Mouse (Mus musculus) retina, postnatal 7 days (tissue): ENCODE results near the gene Eml6.
A peak's percentile ranks its signal among the peaks of the same experiment; 100 is the strongest.
"Not testable (repeated sequence)": the region's sequence is repeated elsewhere in the genome, so short reads cannot be mapped to it uniquely, and the experiment has no call there.

Experiments used
- DNase-seq: peaks from one replicate; pipeline ENCODE4 v3.0.0-alpha.2; 2012; ENCODE audit warnings: low read depth, low spot score

Gene Eml6

GRCm38 (mm10) chr11:29788921-29789638 is 236.8 kb downstream of the Eml6 start:
- peak; percentile 20 for DNase-seq

- no peak for DNase-seq
Observed at GRCm38 (mm10) chr11:29788499-29788898, 237.3 kb downstream of the Eml6 start.

DNA sequence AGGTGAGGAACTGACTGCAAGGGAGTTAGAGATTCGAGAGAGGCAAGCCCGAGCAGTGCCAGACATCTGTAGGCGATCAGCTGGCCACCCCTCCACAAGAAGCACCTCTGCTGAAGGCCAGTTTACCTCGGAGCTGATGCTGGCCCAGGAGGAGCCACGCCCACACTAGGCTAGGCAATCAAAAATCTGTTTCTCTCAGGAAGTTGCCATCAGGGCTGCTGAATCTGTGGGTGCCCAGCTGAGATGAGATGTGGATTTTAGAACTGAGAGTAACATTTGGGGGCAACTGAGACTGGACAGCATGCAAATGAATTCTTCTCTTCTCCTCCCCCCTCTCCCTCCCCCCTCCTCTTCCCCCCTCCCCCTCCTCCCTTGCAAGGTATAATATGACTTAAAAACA is 238.4 kb downstream of the Eml6 start:
- no peak for DNase-seq

- DNase-seq = no peak
Observed at GRCm38 (mm10) chr11:29786583-29787219, 239.1 kb downstream of the Eml6 start.

GRCm38 (mm10) chr11:29779409-29780026 is 246.3 kb downstream of the Eml6 start:
- no peak for DNase-seq

GRCm38 (mm10) chr11:29778936-29779335 is 246.9 kb downstream of the Eml6 start:
- DNase-seq = no peak

DNA sequence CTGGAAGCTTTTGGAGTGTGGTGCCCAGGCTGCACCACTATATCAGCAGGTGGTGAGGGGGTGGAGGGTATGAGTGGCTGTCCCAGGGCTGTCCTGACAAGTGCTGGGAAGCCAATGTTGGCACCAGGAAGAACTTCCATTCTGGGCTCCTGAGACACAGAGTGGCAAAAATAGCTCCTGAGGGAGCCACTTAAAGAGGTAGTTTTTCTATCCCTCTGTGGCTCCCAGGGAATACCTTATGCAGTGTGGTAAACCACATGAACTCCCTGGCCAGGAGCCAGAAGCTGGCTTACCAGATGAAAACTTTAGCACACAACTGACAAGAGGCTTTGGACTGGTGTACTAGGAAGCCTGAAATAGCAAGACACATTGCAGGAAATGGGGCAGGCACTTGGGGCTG is 247.9 kb downstream of the Eml6 start:
- no peak for DNase-seq

DNA sequence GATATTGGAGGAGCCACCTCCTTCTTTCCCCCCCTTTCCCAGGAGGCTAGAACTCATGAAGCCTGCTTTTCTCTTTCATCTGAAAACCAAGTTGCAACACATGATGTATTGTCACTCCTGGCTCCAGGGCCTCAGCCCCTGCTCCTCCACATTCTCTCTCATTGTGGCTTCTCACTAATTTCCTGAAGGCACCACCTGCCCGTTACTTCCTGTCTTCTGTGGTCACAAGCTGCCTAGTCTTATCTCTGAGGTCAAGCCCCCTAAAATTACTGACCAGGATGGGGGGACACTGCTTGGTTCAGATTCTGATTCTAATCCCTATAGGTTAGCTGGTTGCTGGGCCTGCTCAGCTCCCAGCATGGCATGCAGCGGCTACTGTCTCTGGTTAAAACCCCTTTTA is 251.1 kb downstream of the Eml6 start:
- DNase-seq = no peak

- peak; percentile 30 for DNase-seq
Observed at GRCm38 (mm10) chr11:29774296-29774695, 251.5 kb downstream of the Eml6 start.

DNA sequence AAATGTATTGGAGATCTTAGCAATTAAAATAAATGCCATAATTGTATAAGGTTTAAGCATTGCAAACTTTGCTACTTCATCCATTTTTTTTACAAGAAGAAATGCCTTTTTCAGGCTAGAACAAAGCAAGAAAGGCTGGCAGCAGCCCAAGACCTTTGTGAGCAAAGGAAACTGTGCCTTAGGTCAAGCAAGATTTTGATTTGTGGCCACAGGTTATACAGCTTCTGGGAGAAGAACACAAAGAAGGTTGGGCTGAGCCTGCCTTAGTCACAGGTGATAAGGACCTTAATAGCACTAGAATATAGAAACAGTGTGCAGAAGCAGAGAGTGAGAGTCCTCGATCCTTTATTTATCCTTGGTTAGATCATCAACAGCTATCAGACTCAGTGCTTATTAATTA is 253.6 kb downstream of the Eml6 start:
- DNase-seq = no peak

DNA sequence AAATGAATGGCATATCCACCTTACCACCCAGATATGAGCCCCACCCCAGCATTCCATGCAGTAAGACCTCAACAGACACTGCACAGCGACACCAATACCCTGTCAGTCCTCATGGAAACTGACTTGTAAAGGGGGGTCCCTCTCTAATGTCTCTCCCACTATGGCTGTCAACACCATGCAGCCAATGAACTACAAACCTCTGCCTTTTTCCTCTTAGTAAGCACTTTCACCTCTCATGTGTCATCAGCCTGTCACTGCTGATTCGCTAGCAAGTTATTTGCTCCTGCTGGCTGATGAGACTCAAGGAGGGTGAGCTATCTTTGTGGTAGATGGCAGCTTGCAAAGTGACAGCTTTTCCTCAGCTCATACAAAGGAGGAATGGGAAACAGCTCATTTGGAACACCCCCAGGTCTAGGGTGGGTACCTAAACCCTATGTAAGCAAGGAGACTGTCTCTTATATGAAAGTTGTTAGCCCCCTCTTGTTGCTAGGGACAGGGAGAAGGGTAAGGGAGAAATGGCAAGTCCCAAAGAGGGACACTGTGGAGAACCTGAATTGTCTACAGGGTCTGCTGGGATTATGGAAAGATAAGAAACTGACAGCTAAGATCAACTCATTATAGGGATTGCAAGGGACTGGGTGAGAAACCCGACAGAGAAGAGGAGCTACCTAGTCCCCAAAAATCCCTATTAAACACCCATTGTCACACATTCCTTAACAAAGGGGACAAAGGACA is 255.0 kb downstream of the Eml6 start:
- DNase-seq = no peak

- no peak for DNase-seq
Observed at GRCm38 (mm10) chr11:29768523-29768922, 257.3 kb downstream of the Eml6 start.

DNA sequence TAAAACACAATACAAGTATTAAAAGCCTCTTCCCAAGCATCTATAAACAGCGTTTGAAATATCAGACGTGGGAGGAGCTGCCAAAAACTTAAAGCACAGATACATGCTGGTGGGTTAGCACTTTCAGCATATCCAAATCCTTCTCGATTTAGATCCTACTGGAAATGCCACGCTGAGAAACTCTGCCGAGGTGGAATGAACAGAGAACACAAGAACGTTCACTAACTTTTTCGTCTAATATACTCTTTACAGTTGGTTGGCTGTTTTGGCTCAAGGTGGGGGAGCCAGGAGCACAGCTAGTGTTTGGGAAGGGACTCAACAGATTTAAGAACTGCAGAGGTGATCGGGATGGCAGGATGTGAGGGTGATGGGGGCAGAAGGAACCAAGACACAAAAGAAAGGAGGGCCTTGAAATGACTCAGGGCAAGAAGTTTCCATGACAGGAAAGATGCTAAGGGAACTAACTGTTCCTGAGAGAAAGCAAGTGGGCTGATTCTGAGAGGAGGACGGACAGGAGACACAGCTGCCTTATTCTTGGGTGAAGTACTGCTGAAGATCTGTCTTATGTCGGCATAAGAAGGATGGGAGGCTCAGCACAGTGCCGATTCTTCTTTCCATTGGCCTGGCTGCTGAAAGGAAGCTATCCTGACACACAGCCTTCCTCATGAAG is 259.4 kb downstream of the Eml6 start:
- DNase-seq = no peak

DNA sequence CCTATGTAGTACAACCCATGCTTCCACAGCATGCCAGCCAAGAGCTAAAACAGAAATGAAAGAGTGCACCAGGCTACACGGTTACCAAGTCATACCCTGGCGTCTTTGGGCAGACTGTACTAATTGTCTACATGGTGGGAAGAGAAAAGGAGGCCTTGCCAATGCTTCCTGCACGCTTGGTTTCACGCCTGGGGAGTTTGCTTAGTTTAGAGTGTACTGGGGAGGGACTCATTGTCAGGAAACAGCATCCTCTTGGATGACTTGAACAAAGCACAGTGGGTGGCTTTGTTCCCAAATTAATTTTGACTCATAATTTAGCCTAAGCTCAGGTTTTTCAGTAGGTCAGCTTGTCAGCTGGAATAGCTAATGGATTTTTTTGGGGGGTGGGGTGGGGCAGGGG is 260.8 kb downstream of the Eml6 start:
- DNase-seq = no peak

GRCm38 (mm10) chr11:29762768-29763167 is 263.1 kb downstream of the Eml6 start:
- DNase-seq = no peak

DNA sequence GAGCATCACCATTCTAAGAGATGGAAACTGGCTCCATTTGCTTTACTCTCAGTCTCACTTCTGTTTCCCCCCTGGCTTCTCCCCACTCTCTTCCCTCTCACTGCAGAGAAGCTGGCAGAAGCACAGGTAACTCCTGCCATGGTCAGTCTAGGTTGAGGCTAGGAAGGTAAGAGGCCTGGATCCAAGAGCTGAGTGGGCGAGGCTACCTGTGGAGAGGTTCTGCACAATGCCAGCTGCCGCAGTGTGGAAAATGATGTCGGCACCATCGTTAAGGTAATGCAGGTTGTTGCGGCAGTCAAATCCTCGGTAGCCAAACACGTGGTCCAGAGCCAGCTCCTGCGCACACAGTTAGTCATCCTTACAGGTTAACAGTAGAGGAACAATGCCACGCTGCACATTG is 264.4 kb downstream of the Eml6 start:
- DNase-seq = no peak

DNA sequence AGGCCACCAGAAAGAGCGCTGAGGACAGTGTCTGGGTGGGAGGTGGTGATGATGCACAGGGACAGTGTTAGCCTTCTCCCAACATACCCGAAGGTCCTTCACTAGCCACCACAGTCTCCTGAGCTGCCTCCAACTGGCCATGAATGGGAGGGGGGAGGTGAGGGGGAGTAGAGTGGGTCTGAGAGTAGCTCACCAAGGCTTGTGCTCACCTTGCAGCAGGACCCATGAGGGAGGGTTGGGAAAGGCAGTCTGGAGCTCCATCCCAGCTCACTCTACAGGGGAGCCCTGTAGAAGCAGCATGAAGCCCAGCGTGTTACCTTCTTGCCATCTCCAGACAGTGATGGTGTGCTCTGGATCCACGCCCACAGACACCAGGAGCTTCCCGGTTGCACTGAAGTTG is 267.2 kb downstream of the Eml6 start:
- no peak for DNase-seq

DNA sequence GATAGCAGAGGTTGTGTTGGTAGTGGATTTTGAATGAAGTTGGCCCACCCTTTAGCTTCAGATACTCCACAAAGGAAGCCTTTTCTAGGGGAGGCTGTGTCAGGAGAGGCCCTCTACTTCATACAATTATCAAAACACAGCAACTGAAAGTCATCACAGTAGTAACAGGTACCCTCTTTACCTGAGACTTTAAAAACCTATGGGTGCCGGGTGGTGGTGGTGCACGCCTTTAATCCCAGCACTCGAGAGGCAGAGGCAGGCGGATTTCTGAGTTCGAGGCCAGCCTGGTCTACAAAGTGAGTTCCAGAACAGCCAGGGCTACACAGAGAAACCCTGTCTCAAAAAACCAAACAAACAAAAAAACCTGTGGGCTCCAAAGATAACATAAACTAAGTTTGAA is 269.8 kb downstream of the Eml6 start:
- DNase-seq = not testable (repeated sequence)

DNA sequence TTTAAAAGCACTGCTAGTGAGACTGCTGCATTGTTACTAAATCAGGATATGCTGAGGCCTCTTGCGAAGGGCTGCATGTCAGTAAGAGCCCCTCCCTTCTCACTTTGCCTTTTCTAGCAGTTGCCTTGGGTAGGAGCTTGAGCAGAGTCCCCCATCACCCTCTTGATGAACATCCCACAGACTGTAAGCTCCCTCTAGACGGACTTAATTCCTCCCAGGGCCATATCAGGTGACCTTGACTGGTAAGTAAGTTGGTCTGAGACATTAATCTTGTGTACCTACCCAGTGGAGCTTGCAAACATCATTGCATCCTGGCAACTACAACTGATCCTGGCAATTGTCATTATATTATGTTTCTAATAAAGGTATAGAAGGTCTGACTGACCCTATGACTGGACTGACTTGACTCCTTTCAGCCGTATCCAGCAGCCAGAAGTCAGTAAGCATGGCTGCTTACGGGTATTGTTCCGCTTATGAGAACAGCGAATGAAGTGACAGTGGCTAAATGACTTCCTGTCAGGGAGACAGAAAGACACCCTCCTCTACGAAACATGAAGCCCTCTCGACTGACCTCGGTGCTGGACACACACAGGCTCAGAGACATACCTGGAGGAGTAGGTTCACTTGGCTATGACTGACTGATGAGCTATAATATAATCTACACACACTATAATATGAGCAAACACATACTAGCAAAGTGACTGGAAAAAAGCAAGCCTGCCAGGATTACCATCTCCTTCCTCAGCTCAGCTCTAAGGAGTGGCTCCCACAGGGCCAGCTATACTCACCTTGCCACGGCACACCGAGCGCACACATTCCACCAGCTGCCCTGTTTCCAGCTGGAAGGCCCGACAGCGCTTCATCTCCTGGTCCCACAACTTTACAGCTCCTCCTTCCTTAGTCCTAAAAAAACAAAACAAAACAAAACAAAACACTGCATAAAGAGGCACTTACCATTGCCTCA is 273.9 kb downstream of the Eml6 start:
- no peak for DNase-seq

- no peak for DNase-seq
Observed at GRCm38 (mm10) chr11:29751013-29751412, 274.8 kb downstream of the Eml6 start.

GRCm38 (mm10) chr11:29749468-29749829 is 276.4 kb downstream of the Eml6 start:
- DNase-seq = no peak
